Mouse (Mus musculus): ENCODE results near the gene Scn3a. TPM values are rescaled to one million over a fixed set of nuclear protein-coding genes. Genes with fewer than 3 reads are reported as not detected.

The Scn3a gene
- polyA plus RNA-seq, 1 experiment, result 13.5 TPM

- DNase-seq, result no peak
- TF ChIP-seq POLR2A (IDR thresholded peaks at IDR 0.05; ENCODE audit: borderline replicate concordance, extremely low read depth, low read depth, low read length) (no peak), CTCF (IDR thresholded peaks at IDR 0.05; ENCODE audit: insufficient read depth, low read length) (no peak)
- WGBS, result 97% methylated on average over 1 of the region's 1 CpGs
- H3K4me1 ChIP-seq (ENCODE audit: control insufficient read depth, insufficient read depth, low read length), result no peaks in the 10 kb centered on the region; the same call in 1 of the 2 replicates
- H3K4me3 ChIP-seq (replicated peaks; ENCODE audit: extremely low read depth, low read depth, low read length), result no peak overlapping the region
These were observed 150.9 kb downstream of the Scn3a start for GRCm38 (mm10) chr2:65416535-65416934.

- no peak for TF ChIP-seq POLR2A (IDR thresholded peaks at IDR 0.05; ENCODE audit: borderline replicate concordance, extremely low read depth, low read depth, low read length)
- no peak for TF ChIP-seq CTCF (IDR thresholded peaks at IDR 0.05; ENCODE audit: insufficient read depth, low read length)
- H3K4me3 ChIP-seq (replicated peaks; ENCODE audit: extremely low read depth, low read depth, low read length), result no peak overlapping the region
- WGBS, result 16% methylated on average over 2 of the region's 2 CpGs
- no peaks in the 10 kb centered on the region; the same call in 1 of the 2 replicates for H3K4me1 ChIP-seq (ENCODE audit: control insufficient read depth, insufficient read depth, low read length)
- DNase-seq, result no peak
These were observed 152.1 kb downstream of the Scn3a start for GRCm38 (mm10) chr2:65415294-65415693.

DNA sequence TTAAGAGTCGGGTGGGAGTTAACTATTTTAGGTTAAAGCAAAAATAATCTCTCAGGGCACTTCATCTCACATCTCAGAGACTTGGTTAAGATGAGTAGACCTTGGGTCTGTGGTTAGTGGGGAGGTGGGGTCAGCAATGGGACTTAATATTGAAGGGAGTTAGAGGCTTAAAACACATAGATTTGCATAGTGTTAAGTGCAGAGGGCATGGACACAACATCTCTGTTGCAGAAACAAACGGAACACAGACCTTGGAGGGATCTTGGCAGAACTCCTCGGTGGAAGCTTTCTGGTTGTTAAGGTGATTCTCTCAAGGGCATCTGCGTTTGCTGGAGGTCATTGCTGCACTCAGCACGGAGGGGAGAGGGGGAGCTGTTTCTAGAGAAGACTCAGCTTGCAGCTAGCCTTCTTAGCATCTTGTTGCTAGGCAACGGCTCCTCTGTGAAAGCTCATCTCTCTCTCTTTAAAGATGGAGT, 152.6 kb downstream of the Scn3a start:
- no peaks in the 10 kb centered on the region; the same call in 1 of the 2 replicates for H3K4me1 ChIP-seq (ENCODE audit: control insufficient read depth, insufficient read depth, low read length)
- TF ChIP-seq CTCF (IDR thresholded peaks at IDR 0.05; ENCODE audit: insufficient read depth, low read length), result no peak
- whole genome bisulfite sequencing, result 5% methylated on average over 6 of the region's 6 CpGs
- DNase-seq, result no peak
- no peak overlapping the region for H3K4me3 ChIP-seq (replicated peaks; ENCODE audit: extremely low read depth, low read depth, low read length)

DNA sequence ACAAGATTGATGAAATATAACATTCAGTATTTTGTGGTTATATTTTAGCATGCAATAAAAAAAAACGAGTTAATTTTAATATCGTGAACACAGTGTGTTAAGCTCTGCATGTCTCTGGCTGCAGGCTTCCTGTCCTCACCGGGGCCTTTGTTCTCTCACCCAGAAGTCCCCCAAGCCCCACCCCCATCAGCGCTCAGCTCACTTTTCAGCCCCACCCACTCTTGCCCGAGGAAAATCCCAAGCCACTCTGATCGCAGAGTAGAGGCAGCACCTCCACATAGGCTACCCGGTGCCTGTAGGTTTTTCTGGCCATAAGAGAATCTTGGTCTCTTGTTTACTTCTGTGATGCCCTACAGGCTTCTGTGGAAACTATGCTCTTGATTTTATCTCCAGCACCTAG, 153.2 kb downstream of the Scn3a start:
- Histone ChIP-seq H3K4me1 (ENCODE audit: control insufficient read depth, insufficient read depth, low read length) (no peaks in the 10 kb centered on the region; the same call in 1 of the 2 replicates), H3K4me3 (replicated peaks; ENCODE audit: extremely low read depth, low read depth, low read length) (peak overlapping the region; percentile 41)
- under 1% methylated on average over 7 of the region's 7 CpGs for WGBS
- peak; percentile 9 for DNase-seq
- no peak for TF ChIP-seq POLR2A (IDR thresholded peaks at IDR 0.05; ENCODE audit: borderline replicate concordance, extremely low read depth, low read depth, low read length)
- no peak for TF ChIP-seq CTCF (IDR thresholded peaks at IDR 0.05; ENCODE audit: insufficient read depth, low read length)

GRCm38 (mm10) chr2:65413746-65414145, 153.7 kb downstream of the Scn3a start:
- no peak for DNase-seq
- WGBS, result under 1% methylated on average over 3 of the region's 3 CpGs
- H3K4me3 ChIP-seq (replicated peaks; ENCODE audit: extremely low read depth, low read depth, low read length), result peak overlapping the region; percentile 41
- TF ChIP-seq CTCF (IDR thresholded peaks at IDR 0.05; ENCODE audit: insufficient read depth, low read length), result peak; percentile 27; the same call in 1 of the 2 replicates
- no peak for TF ChIP-seq POLR2A (IDR thresholded peaks at IDR 0.05; ENCODE audit: borderline replicate concordance, extremely low read depth, low read depth, low read length)
- H3K4me1 ChIP-seq (ENCODE audit: control insufficient read depth, insufficient read depth, low read length), result no peaks in the 10 kb centered on the region; the same call in 1 of the 2 replicates

Other genes with a start within 250 kb of the Scn3a start
- 0.62 and 1.2 TPM in 2 replicates for gene Slc38a11, start 203.6 kb downstream of the Scn3a start, polyA plus RNA-seq (2012; rRNA removed)
- 0.23 and 0.46 TPM in 2 replicates for gene Scn2a, start 53.1 kb upstream of the Scn3a start, polyA plus RNA-seq (2012; rRNA removed)

All from lung, adult 2 months (tissue).